8 mouse cellular contexts compared by ENCODE assay signal in genomic region chr7:141481498-141482401, GRCm38 (mm10). TPM values are rescaled to one million over a fixed set of nuclear protein-coding genes. Genes with fewer than 3 reads are reported as not detected.
DNase-seq lines count a peak whose midpoint lies in the region; ATAC-seq lines count a peak whose summit lies in the region.

No protein-coding gene starts in this region.

- H3K27me3 ChIP-seq in embryonic facial prominence, embryonic 14.5 days (replicated peaks; ENCODE audit: control insufficient read depth, insufficient read depth, low read length): peaks cover 19% of the 10 kb centered on the region
- H3K27me3 ChIP-seq in hindbrain, embryonic 11.5 days (ENCODE audit: control insufficient read depth, insufficient read depth, low read length): peaks cover 16% of the 10 kb centered on the region
- H3K27me3 ChIP-seq in limb, embryonic 13.5 days: peaks cover 40% of the 10 kb centered on the region
- peaks cover 31% of the 10 kb centered on the region for H3K27me3 ChIP-seq in midbrain, embryonic 13.5 days

- peak; percentile 38 for ATAC-seq in embryonic facial prominence, embryonic 14.5 days (ENCODE audit: low read depth)
- ATAC-seq in hindbrain, embryonic 11.5 days (ENCODE audit: low FRiP score): peak; percentile 69
- peak; percentile 20 for ATAC-seq in limb, embryonic 13.5 days (ENCODE audit: low FRiP score, low read depth)
- peak; percentile 73 for ATAC-seq in midbrain, embryonic 13.5 days

- under 1% methylated on average over 25 of the region's 81 CpGs for WGBS in embryonic facial prominence, embryonic 14.5 days
- under 1% methylated on average over 68 of the region's 81 CpGs for WGBS in hindbrain, embryonic 11.5 days
- under 1% methylated on average over 77 of the region's 81 CpGs for WGBS in limb, embryonic 13.5 days
- WGBS in midbrain, embryonic 13.5 days: under 1% methylated on average over 80 of the region's 81 CpGs

- H3K4me3 ChIP-seq in embryonic facial prominence, embryonic 14.5 days (ENCODE audit: low read depth, low read length): peak overlapping the region; percentile 54
- H3K4me3 ChIP-seq in hindbrain, embryonic 11.5 days (ENCODE audit: low read depth, low read length): peak overlapping the region; percentile 62
- H3K4me3 ChIP-seq in limb, embryonic 13.5 days: peak overlapping the region; percentile 62
- peak overlapping the region; percentile 62 for H3K4me3 ChIP-seq in midbrain, embryonic 13.5 days (replicated peaks)

- peaks cover 24% of the 10 kb centered on the region for H3K4me1 ChIP-seq in embryonic facial prominence, embryonic 14.5 days (ENCODE audit: control insufficient read depth, insufficient read depth, low read length)
- peaks cover 5% of the 10 kb centered on the region; the same call in 1 of the 2 replicates for H3K4me1 ChIP-seq in hindbrain, embryonic 11.5 days (replicated peaks; ENCODE audit: control insufficient read depth, insufficient read depth, low read length)
- peaks cover 39% of the 10 kb centered on the region for H3K4me1 ChIP-seq in limb, embryonic 13.5 days
- peaks cover 29% of the 10 kb centered on the region for H3K4me1 ChIP-seq in midbrain, embryonic 13.5 days (replicated peaks)

- H3K36me3 ChIP-seq in embryonic facial prominence, embryonic 14.5 days (ENCODE audit: control insufficient read depth, insufficient read depth, low read length): no peaks in the 10 kb centered on the region
- H3K36me3 ChIP-seq in hindbrain, embryonic 11.5 days (ENCODE audit: control insufficient read depth, insufficient read depth, low read length): no peaks in the 10 kb centered on the region
- no peaks in the 10 kb centered on the region for H3K36me3 ChIP-seq in limb, embryonic 13.5 days
- no peaks in the 10 kb centered on the region for H3K36me3 ChIP-seq in midbrain, embryonic 13.5 days

- no peak overlapping the region; the same call in 1 of the 2 replicates for H3K27ac ChIP-seq in embryonic facial prominence, embryonic 14.5 days (replicated peaks; ENCODE audit: low read depth, low read length)
- peak overlapping the region; percentile 17; the same call in 1 of the 2 replicates for H3K27ac ChIP-seq in hindbrain, embryonic 11.5 days (ENCODE audit: low read depth, low read length)
- no peak overlapping the region for H3K27ac ChIP-seq in limb, embryonic 13.5 days
- peak overlapping the region; percentile 60 for H3K27ac ChIP-seq in midbrain, embryonic 13.5 days

- peak overlapping the region; percentile 97 for H3K4me2 ChIP-seq in embryonic facial prominence, embryonic 14.5 days (ENCODE audit: low read depth, low read length)
- H3K4me2 ChIP-seq in hindbrain, embryonic 11.5 days (replicated peaks; ENCODE audit: low read depth, low read length): peak overlapping the region; percentile 99
- peak overlapping the region; percentile 99 for H3K4me2 ChIP-seq in limb, embryonic 13.5 days (replicated peaks)
- peak overlapping the region; percentile 92 for H3K4me2 ChIP-seq in midbrain, embryonic 13.5 days (replicated peaks)

- H3K9ac ChIP-seq in embryonic facial prominence, embryonic 14.5 days (ENCODE audit: low read depth, low read length): peak overlapping the region; percentile 61
- peak overlapping the region; percentile 62 for H3K9ac ChIP-seq in hindbrain, embryonic 11.5 days (ENCODE audit: low read depth, low read length)
- peak overlapping the region; percentile 67 for H3K9ac ChIP-seq in limb, embryonic 13.5 days
- H3K9ac ChIP-seq in midbrain, embryonic 13.5 days (replicated peaks): peak overlapping the region; percentile 75

- H3K9me3 ChIP-seq in embryonic facial prominence, embryonic 14.5 days (ENCODE audit: control insufficient read depth, low read length): no peaks in the 10 kb centered on the region
- H3K9me3 ChIP-seq in hindbrain, embryonic 11.5 days (ENCODE audit: control insufficient read depth, low read length): no peaks in the 10 kb centered on the region
- H3K9me3 ChIP-seq in limb, embryonic 13.5 days: no peaks in the 10 kb centered on the region
- H3K9me3 ChIP-seq in midbrain, embryonic 13.5 days: no peaks in the 10 kb centered on the region

- peak; percentile 62 to 77 for DNase-seq in heart, adult 18-20 months
- DNase-seq in heart, adult 8-10 months (ENCODE audit: low spot score): no peak
- DNase-seq in adrenal gland, adult 8-10 months: peak; percentile 50
- DNase-seq in embryonic facial prominence, embryonic 14.5 days (ENCODE audit: low spot score): no peak
- DNase-seq in hindbrain, embryonic 11.5 days (ENCODE audit: low spot score): peak; percentile 77
- peak; percentile 57 for DNase-seq in yolk sac, embryonic 10.5 days (ENCODE audit: low spot score)

RNA-seq across cellular contexts. Expression of gene Tspan4, which starts 6.7 kb away (rescaled TPM):
- 10 to 100 TPM; 18.9 to 22.9 TPM for total RNA-seq in heart, adult 18-20 months (2021)
- total RNA-seq in heart, adult 8-10 months (2022): 10 to 100 TPM; 25.8 to 45.3 (median 42.8) TPM
- 100 to 1,000 TPM in 2 of 4 experiments, 10 to 100 TPM in 2; 89.1 to 191 (median 124) TPM for total RNA-seq in adrenal gland, adult 8-10 months (2022)
- 85.1 and 86.2 TPM in 2 replicates for polyA plus RNA-seq in embryonic facial prominence, embryonic 14.5 days (2014; fragmentation: Nextera tagmentation; extraction: Ambion mirVana)
- polyA plus RNA-seq in hindbrain, embryonic 11.5 days (2014; fragmentation: Nextera tagmentation; extraction: Ambion mirVana): 29.6 and 31.4 TPM in 2 replicates
- 70.5 and 71.2 TPM in 2 replicates for polyA plus RNA-seq in limb, embryonic 13.5 days (2015; fragmentation: Nextera tagmentation; extraction: Ambion mirVana)
- 22.5 and 23.6 TPM in 2 replicates for polyA plus RNA-seq in midbrain, embryonic 13.5 days (2015; fragmentation: Nextera tagmentation; extraction: Ambion mirVana)

RNA-seq across cellular contexts. Expression of gene Polr2l, which starts 6.8 kb away (rescaled TPM):
- 10 to 100 TPM; 82.3 to 97.7 TPM for total RNA-seq in heart, adult 18-20 months (2021)
- total RNA-seq in heart, adult 8-10 months (2022): 10 to 100 TPM; 75.5 to 93.4 (median 84.3) TPM
- 100 to 1,000 TPM in 3 of 4 experiments, 10 to 100 TPM in 1; 99.4 to 147 (median 129) TPM for total RNA-seq in adrenal gland, adult 8-10 months (2022)
- polyA plus RNA-seq in embryonic facial prominence, embryonic 14.5 days (2014; fragmentation: Nextera tagmentation; extraction: Ambion mirVana): 59.3 and 65.2 TPM in 2 replicates
- 71.5 and 74.0 TPM in 2 replicates for polyA plus RNA-seq in hindbrain, embryonic 11.5 days (2014; fragmentation: Nextera tagmentation; extraction: Ambion mirVana)
- 63.4 and 64.3 TPM in 2 replicates for polyA plus RNA-seq in limb, embryonic 13.5 days (2015; fragmentation: Nextera tagmentation; extraction: Ambion mirVana)
- polyA plus RNA-seq in midbrain, embryonic 13.5 days (2015; fragmentation: Nextera tagmentation; extraction: Ambion mirVana): 88.2 and 91.1 TPM in 2 replicates

RNA-seq across cellular contexts. Expression of gene Cd151, which starts 14.6 kb away (rescaled TPM):
- total RNA-seq in heart, adult 18-20 months (2021): 100 to 1,000 TPM; 320 to 330 TPM
- 100 to 1,000 TPM; 331 to 351 (median 345) TPM for total RNA-seq in heart, adult 8-10 months (2022)
- 100 to 1,000 TPM; 323 to 455 (median 409) TPM for total RNA-seq in adrenal gland, adult 8-10 months (2022)
- polyA plus RNA-seq in embryonic facial prominence, embryonic 14.5 days (2014; fragmentation: Nextera tagmentation; extraction: Ambion mirVana): 54.9 and 60.7 TPM in 2 replicates
- polyA plus RNA-seq in hindbrain, embryonic 11.5 days (2014; fragmentation: Nextera tagmentation; extraction: Ambion mirVana): 40.1 and 57.9 TPM in 2 replicates
- polyA plus RNA-seq in limb, embryonic 13.5 days (2015; fragmentation: Nextera tagmentation; extraction: Ambion mirVana): 12.6 and 14.6 TPM in 2 replicates
- 15.4 and 19.9 TPM in 2 replicates for polyA plus RNA-seq in midbrain, embryonic 13.5 days (2015; fragmentation: Nextera tagmentation; extraction: Ambion mirVana)

RNA-seq across cellular contexts. Expression of gene Cracr2b, which starts 20.9 kb away (rescaled TPM):
- total RNA-seq in heart, adult 18-20 months (2021): 10 to 100 TPM; 22.5 to 23.3 TPM
- total RNA-seq in heart, adult 8-10 months (2022): 10 to 100 TPM; 17.7 to 24.2 (median 19.1) TPM
- total RNA-seq in adrenal gland, adult 8-10 months (2022): 10 to 100 TPM; 11.7 to 21.1 (median 18.7) TPM
- 6.6 and 10.3 TPM in 2 replicates for polyA plus RNA-seq in embryonic facial prominence, embryonic 14.5 days (2014; fragmentation: Nextera tagmentation; extraction: Ambion mirVana)
- polyA plus RNA-seq in hindbrain, embryonic 11.5 days (2014; fragmentation: Nextera tagmentation; extraction: Ambion mirVana): 4.4 and 4.5 TPM in 2 replicates
- polyA plus RNA-seq in limb, embryonic 13.5 days (2015; fragmentation: Nextera tagmentation; extraction: Ambion mirVana): 13.5 and 14.3 TPM in 2 replicates
- 6.8 TPM in 2 replicates for polyA plus RNA-seq in midbrain, embryonic 13.5 days (2015; fragmentation: Nextera tagmentation; extraction: Ambion mirVana)

RNA-seq across cellular contexts. Expression of gene Pnpla2, which starts 26.8 kb away (rescaled TPM):
- 100 to 1,000 TPM; 387 to 566 TPM for total RNA-seq in heart, adult 18-20 months (2021)
- total RNA-seq in heart, adult 8-10 months (2022): 100 to 1,000 TPM; 419 to 549 (median 431) TPM
- total RNA-seq in adrenal gland, adult 8-10 months (2022): 100 to 1,000 TPM; 256 to 532 (median 452) TPM
- 16.9 and 20.4 TPM in 2 replicates for polyA plus RNA-seq in embryonic facial prominence, embryonic 14.5 days (2014; fragmentation: Nextera tagmentation; extraction: Ambion mirVana)
- polyA plus RNA-seq in hindbrain, embryonic 11.5 days (2014; fragmentation: Nextera tagmentation; extraction: Ambion mirVana): 13.7 and 14.2 TPM in 2 replicates
- 13.9 and 14.7 TPM in 2 replicates for polyA plus RNA-seq in limb, embryonic 13.5 days (2015; fragmentation: Nextera tagmentation; extraction: Ambion mirVana)
- 16.2 and 19.2 TPM in 2 replicates for polyA plus RNA-seq in midbrain, embryonic 13.5 days (2015; fragmentation: Nextera tagmentation; extraction: Ambion mirVana)

Comparison
In these comparisons a context has a peak if more than half of its experiments do, and no peak if none do; other contexts are left out.
1. DNase-seq: peak in heart, adult 18-20 months (2 of 2), adrenal gland, adult 8-10 months (single experiment), hindbrain, embryonic 11.5 days (single experiment) and yolk sac, embryonic 10.5 days (single experiment); none in heart, adult 8-10 months (single experiment) and embryonic facial prominence, embryonic 14.5 days (single experiment).
2. ATAC-seq: peak in every context shown above with its lines; median percentile 73 in midbrain, embryonic 13.5 days; 69 in hindbrain, embryonic 11.5 days; 38 in embryonic facial prominence, embryonic 14.5 days; 20 in limb, embryonic 13.5 days.
3. H3K27ac ChIP-seq: peak in hindbrain, embryonic 11.5 days (single experiment) and midbrain, embryonic 13.5 days (single experiment); none in embryonic facial prominence, embryonic 14.5 days (single experiment) and limb, embryonic 13.5 days (single experiment).
4. Peak in every context shown above with its lines, with median percentiles within 50 percentile points of each other: H3K4me2 ChIP-seq, H3K4me3 ChIP-seq and H3K9ac ChIP-seq.